ENCODE assay signal across 11 mouse cellular contexts in the genomic region with DNA sequence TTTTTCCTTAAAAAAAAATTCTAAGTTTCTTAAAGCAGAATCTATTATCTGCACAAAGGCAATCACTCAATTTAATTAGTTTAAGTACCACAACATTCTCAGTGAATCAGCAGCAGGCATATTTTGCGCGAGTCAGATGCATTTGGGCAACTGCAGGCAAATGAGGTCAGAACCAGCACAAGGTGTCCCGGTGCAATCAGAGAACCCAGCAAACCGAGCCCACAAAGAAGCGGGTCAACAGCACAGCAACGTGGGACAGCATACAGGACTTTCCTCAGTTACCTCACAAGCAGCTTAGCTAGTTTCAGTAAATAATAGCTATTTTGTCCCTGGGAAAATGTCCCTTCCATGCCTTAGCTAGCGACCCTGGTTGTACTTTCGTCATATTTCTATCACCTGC. TPM values are rescaled to one million over a fixed set of nuclear protein-coding genes. Genes with fewer than 3 reads are reported as not detected.
DNase-seq lines count a peak whose midpoint lies in the region; ATAC-seq and TF ChIP-seq lines count a peak whose summit lies in the region.
"Had no signal": no experiment of that assay in that cellular context is flagged by ENCODE, and none has a peak within 500 bp of the region (broad histone marks: within the 10 kb centered on the region; RNA-seq: fewer than 3 reads in every experiment).

No protein-coding gene starts in this region.

- H3K36me3 ChIP-seq in embryonic facial prominence, embryonic 14.5 days (ENCODE audit: control insufficient read depth, insufficient read depth, low read length): no peaks in the 10 kb centered on the region
- H3K36me3 ChIP-seq in limb, embryonic 13.5 days: no peaks in the 10 kb centered on the region
- H3K36me3 ChIP-seq in forebrain, embryonic 14.5 days (ENCODE audit: control insufficient read depth, insufficient read depth, low read length): no peaks in the 10 kb centered on the region
- H3K36me3 ChIP-seq in forebrain, embryonic 10.5 days (replicated peaks): no peaks in the 10 kb centered on the region

- H3K4me1 ChIP-seq in embryonic facial prominence, embryonic 14.5 days (ENCODE audit: control insufficient read depth, insufficient read depth, low read length): peaks cover 6% of the 10 kb centered on the region; the same call in 1 of the 2 replicates
- H3K4me1 ChIP-seq in limb, embryonic 13.5 days: peaks cover 19% of the 10 kb centered on the region
- no peaks in the 10 kb centered on the region; the same call in 1 of the 2 replicates for H3K4me1 ChIP-seq in forebrain, embryonic 14.5 days (ENCODE audit: control insufficient read depth, insufficient read depth, low read length)
- H3K4me1 ChIP-seq in forebrain, embryonic 10.5 days: peaks cover 15% of the 10 kb centered on the region

- no peak for ATAC-seq in embryonic facial prominence, embryonic 14.5 days (ENCODE audit: low read depth)
- ATAC-seq in limb, embryonic 13.5 days (ENCODE audit: low FRiP score, low read depth): no peak
- ATAC-seq in forebrain, embryonic 14.5 days: no peak
- ATAC-seq: Patski had no signal

- no peak for DNase-seq in left cerebral cortex, adult 2 months (ENCODE audit: extremely low spot score in 1 of 2, low spot score in 2 of 2)
- DNase-seq in left cerebral cortex, postnatal 14 days (ENCODE audit: low spot score in 2 of 2): no peak
- peak; percentile 66 for DNase-seq in adrenal gland, postnatal 10 days
- no peak for DNase-seq in embryonic facial prominence, embryonic 14.5 days (ENCODE audit: low spot score)
- no peak for DNase-seq in forebrain, embryonic 14.5 days (ENCODE audit: low spot score)
- DNase-seq in adipocyte (ENCODE audit: low spot score): no peak
- DNase-seq in forebrain, embryonic 10.5 days (ENCODE audit: extremely low spot score, low spot score): no peak
- DNase-seq: cerebellum, adult 11 months had no signal

- WGBS in embryonic facial prominence, embryonic 14.5 days: 60% methylated on average over 8 of the region's 8 CpGs
- WGBS in limb, embryonic 13.5 days: 63% methylated on average over 8 of the region's 8 CpGs
- 53% methylated on average over 8 of the region's 8 CpGs for WGBS in forebrain, embryonic 14.5 days
- 73% methylated on average over 8 of the region's 8 CpGs for WGBS in forebrain, embryonic 10.5 days

- peak overlapping the region; percentile 53; the same call in 1 of the 2 replicates for H3K9ac ChIP-seq in embryonic facial prominence, embryonic 14.5 days (ENCODE audit: low read depth, low read length)
- peak overlapping the region; percentile 25; the same call in 1 of the 2 replicates for H3K9ac ChIP-seq in limb, embryonic 13.5 days
- H3K9ac ChIP-seq in forebrain, embryonic 14.5 days (ENCODE audit: low read length): no peak overlapping the region
- H3K9ac ChIP-seq: liver, embryonic 14.5 days had no signal

- no peaks in the 10 kb centered on the region for H3K9me3 ChIP-seq in embryonic facial prominence, embryonic 14.5 days (ENCODE audit: control insufficient read depth, low read length)
- no peaks in the 10 kb centered on the region for H3K9me3 ChIP-seq in limb, embryonic 13.5 days
- no peaks in the 10 kb centered on the region for H3K9me3 ChIP-seq in forebrain, embryonic 14.5 days (replicated peaks; ENCODE audit: control insufficient read depth, low read length)
- H3K9me3 ChIP-seq in forebrain, embryonic 10.5 days: no peaks in the 10 kb centered on the region

- H3K4me2 ChIP-seq in embryonic facial prominence, embryonic 14.5 days (ENCODE audit: low read depth, low read length): peak overlapping the region; percentile 71
- peak overlapping the region; percentile 71 for H3K4me2 ChIP-seq in limb, embryonic 13.5 days (replicated peaks)
- no peak overlapping the region for H3K4me2 ChIP-seq in forebrain, embryonic 14.5 days (ENCODE audit: low read length)

- intact Hi-C loops in left cerebral cortex, adult 2 months (cut with DNase I): no loop called here
- intact Hi-C loops in left cerebral cortex, postnatal 14 days (cut with DNase I): no loop called here

- no peak overlapping the region for H3K27ac ChIP-seq in left cerebral cortex, adult 2 months
- no peak overlapping the region; the same call in 1 of the 2 replicates for H3K27ac ChIP-seq in embryonic facial prominence, embryonic 14.5 days (replicated peaks; ENCODE audit: low read depth, low read length)
- H3K27ac ChIP-seq in limb, embryonic 13.5 days: no peak overlapping the region
- H3K27ac ChIP-seq in forebrain, embryonic 14.5 days (ENCODE audit: low read depth, low read length): no peak overlapping the region
- no peak overlapping the region for H3K27ac ChIP-seq in forebrain, embryonic 10.5 days
- H3K27ac ChIP-seq: liver, embryonic 14.5 days had no signal

- H3K27me3 ChIP-seq in embryonic facial prominence, embryonic 14.5 days (replicated peaks; ENCODE audit: control insufficient read depth, insufficient read depth, low read length): no peaks in the 10 kb centered on the region
- no peaks in the 10 kb centered on the region for H3K27me3 ChIP-seq in limb, embryonic 13.5 days
- no peaks in the 10 kb centered on the region for H3K27me3 ChIP-seq in forebrain, embryonic 14.5 days (replicated peaks; ENCODE audit: control insufficient read depth, insufficient read depth, low read length)
- H3K27me3 ChIP-seq in forebrain, embryonic 10.5 days (ENCODE audit: poor library complexity, severe bottlenecking): no peaks in the 10 kb centered on the region

- peak overlapping the region; percentile 40 for H3K4me3 ChIP-seq in left cerebral cortex, adult 2 months
- H3K4me3 ChIP-seq in embryonic facial prominence, embryonic 14.5 days (ENCODE audit: low read depth, low read length): peak overlapping the region; percentile 38
- H3K4me3 ChIP-seq in limb, embryonic 13.5 days: peak overlapping the region; percentile 40; the same call in 1 of the 2 replicates
- H3K4me3 ChIP-seq in forebrain, embryonic 14.5 days (ENCODE audit: low read depth, low read length): no peak overlapping the region
- H3K4me3 ChIP-seq in forebrain, embryonic 10.5 days: no peak overlapping the region

- no peak for TF ChIP-seq CTCF in left cerebral cortex, adult 2 months (IDR thresholded peaks at IDR 0.05)

RNA-seq across cellular contexts. Expression of gene Filip1, which starts 35.9 kb away (rescaled TPM):
- 10 to 100 TPM; 16.2 to 16.4 TPM for total RNA-seq in left cerebral cortex, adult 2 months (2021)
- 10 to 100 TPM; 17.8 to 20.9 TPM for total RNA-seq in left cerebral cortex, postnatal 14 days (2021)
- total RNA-seq in adrenal gland, postnatal 10 days (2021): 10 to 100 TPM; 39.6 to 46.6 TPM
- 10.1 and 10.4 TPM in 2 replicates for polyA plus RNA-seq in embryonic facial prominence, embryonic 14.5 days (2014; fragmentation: Nextera tagmentation; extraction: Ambion mirVana)
- polyA plus RNA-seq in limb, embryonic 13.5 days (2015; fragmentation: Nextera tagmentation; extraction: Ambion mirVana): 4.1 and 4.4 TPM in 2 replicates
- polyA plus RNA-seq in forebrain, embryonic 14.5 days (2014; fragmentation: Nextera tagmentation; extraction: Ambion mirVana): 2.5 and 2.9 TPM in 2 replicates
- 11.9 and 16.3 TPM in 2 replicates for polyA plus RNA-seq in forebrain, embryonic 10.5 days (2016; fragmentation: Nextera tagmentation; extraction: Ambion mirVana)
- polyA plus RNA-seq: Patski had no signal

Comparison
In these comparisons a context has a peak if more than half of its experiments do, and no peak if none do; other contexts are left out.
1. H3K4me3 ChIP-seq: peak in left cerebral cortex, adult 2 months (single experiment), embryonic facial prominence, embryonic 14.5 days (single experiment) and limb, embryonic 13.5 days (single experiment); none in forebrain, embryonic 14.5 days (single experiment) and forebrain, embryonic 10.5 days (single experiment).